Mouse (Mus musculus): ENCODE measurements around the gene Gm29735. TPM values are rescaled to one million over a fixed set of nuclear protein-coding genes. Genes with fewer than 3 reads are reported as not detected.

Gene Gm29735
- polyA plus RNA-seq (2021; fragmentation: Nextera tagmentation): not detected in 2 replicates
- long read RNA-seq, experiment 1: 0 reads
- long read RNA-seq, experiment 2: 0 reads

GRCm38 (mm10) chr7:142157013-142157412, at the start of gene Gm29735:
Gm29735 (minus strand) TSS chr7:142157113.

GRCm38 (mm10) chr7:142201064-142201463, 44.2 kb upstream of the Gm29735 start, which contains the start of gene Krtap5-3:
Krtap5-3 (plus strand) TSS chr7:142201364.

GRCm38 (mm10) chr7:142190289-142190688, 33.4 kb upstream of the Gm29735 start, which contains the start of gene Gm10153:
Gm10153 (minus strand) TSS chr7:142190389.

GRCm38 (mm10) chr7:142175905-142176304, 19.0 kb upstream of the Gm29735 start, which contains the start of gene Krtap5-2:
Krtap5-2 (minus strand) TSS chr7:142176005.

GRCm38 (mm10) chr7:142165639-142166038, 8.7 kb upstream of the Gm29735 start, which contains the start of gene Gm4553:
Gm4553 (minus strand) TSS chr7:142165739.

GRCm38 (mm10) chr7:142144507-142144906, 12.4 kb downstream of the Gm29735 start, which contains the start of gene Gm45337:
Gm45337 (minus strand) TSS chr7:142144607.

GRCm38 (mm10) chr7:142135934-142136333, 21.0 kb downstream of the Gm29735 start, which contains the start of gene Gm39115:
Gm39115 (minus strand) TSS chr7:142136034.

GRCm38 (mm10) chr7:142120629-142121028, 36.3 kb downstream of the Gm29735 start, which contains the start of gene Gm45618:
Gm45618 (minus strand) TSS chr7:142120729.

Other genes starting within 250 kb of the Gm29735 start
- gene Tollip, start 238.6 kb downstream of the Gm29735 start, polyA plus RNA-seq (2021; fragmentation: Nextera tagmentation): 51.7 and 70.3 TPM in 2 replicates
- 30.2 and 35.1 TPM in 2 replicates for gene Brsk2, start 207.4 kb downstream of the Gm29735 start, polyA plus RNA-seq (2021; fragmentation: Nextera tagmentation)
- 49.3 and 57.8 TPM in 2 replicates for gene Mob2, start 96.0 kb downstream of the Gm29735 start, polyA plus RNA-seq (2021; fragmentation: Nextera tagmentation)
- 64.9 and 105 TPM in 2 replicates for gene Dusp8, start 61.3 kb downstream of the Gm29735 start, polyA plus RNA-seq (2021; fragmentation: Nextera tagmentation)
- gene Gm45618, start 36.4 kb downstream of the Gm29735 start, polyA plus RNA-seq (2021; fragmentation: Nextera tagmentation): not detected in 2 replicates
- gene Gm39115, start 21.1 kb downstream of the Gm29735 start, polyA plus RNA-seq (2021; fragmentation: Nextera tagmentation): not detected in 2 replicates
- not detected in 2 replicates for gene Gm45337, start 12.5 kb downstream of the Gm29735 start, polyA plus RNA-seq (2021; fragmentation: Nextera tagmentation)
- not detected in 2 replicates for gene Gm4553, start 8.6 kb upstream of the Gm29735 start, polyA plus RNA-seq (2021; fragmentation: Nextera tagmentation)
- not detected in 2 replicates for gene Krtap5-2, start 18.9 kb upstream of the Gm29735 start, polyA plus RNA-seq (2021; fragmentation: Nextera tagmentation)
- gene Gm10153, start 33.3 kb upstream of the Gm29735 start, polyA plus RNA-seq (2021; fragmentation: Nextera tagmentation): not detected in 2 replicates
- not detected in 2 replicates for gene Krtap5-3, start 44.3 kb upstream of the Gm29735 start, polyA plus RNA-seq (2021; fragmentation: Nextera tagmentation)
- gene Gm7579, start 54.7 kb upstream of the Gm29735 start, polyA plus RNA-seq (2021; fragmentation: Nextera tagmentation): not detected in 2 replicates
- gene Krtap5-5, start 72.9 kb upstream of the Gm29735 start, polyA plus RNA-seq (2021; fragmentation: Nextera tagmentation): not detected in 2 replicates
- gene Gm40460, start 84.0 kb upstream of the Gm29735 start, polyA plus RNA-seq (2021; fragmentation: Nextera tagmentation): not detected in 2 replicates
- not detected in 2 replicates for gene Gm2431, start 101.2 kb upstream of the Gm29735 start, polyA plus RNA-seq (2021; fragmentation: Nextera tagmentation)
- gene Gm4559, start 117.2 kb upstream of the Gm29735 start, polyA plus RNA-seq (2021; fragmentation: Nextera tagmentation): not detected in 2 replicates
- gene Krtap5-1, start 140.0 kb upstream of the Gm29735 start, polyA plus RNA-seq (2021; fragmentation: Nextera tagmentation): not detected in 2 replicates
- not detected in 2 replicates for gene Krtap5-4, start 146.4 kb upstream of the Gm29735 start, polyA plus RNA-seq (2021; fragmentation: Nextera tagmentation)
- 30.4 and 46.7 TPM in 2 replicates for gene Ifitm10, start 216.6 kb upstream of the Gm29735 start, polyA plus RNA-seq (2021; fragmentation: Nextera tagmentation)
- gene Gm49369, start 225.6 kb upstream of the Gm29735 start, polyA plus RNA-seq (2021; fragmentation: Nextera tagmentation): not detected in 2 replicates
- gene Ctsd, start 230.9 kb upstream of the Gm29735 start, polyA plus RNA-seq (2021; fragmentation: Nextera tagmentation): 400 and 569 TPM in 2 replicates